ENCODE assay signal across 18 mouse cellular contexts in genomic region chr5:34279214-34279613, GRCm38 (mm10).
DNase-seq lines count a peak whose midpoint lies in the region; ATAC-seq lines count a peak whose summit lies in the region.
"Had no signal": no experiment of that assay in that cellular context is flagged by ENCODE, and none has a peak within 500 bp of the region (broad histone marks: within the 10 kb centered on the region; RNA-seq: fewer than 3 reads in every experiment).

No protein-coding gene starts in this region.

- peak; percentile 9 for DNase-seq in cerebellum, adult 11 months
- no peak for DNase-seq in cerebellum, adult 8-10 months
- no peak for DNase-seq in frontal cortex, postnatal 14 days (ENCODE audit: low spot score in 2 of 2)
- DNase-seq in brain, adult 2 months (ENCODE audit: low read depth, low spot score) = peak; percentile 75
- DNase-seq: adrenal gland, adult 8-10 months; adrenal gland, postnatal 14 days; adrenal gland, postnatal 36 days; B cell, adult 2 months; cerebellum, adult 11-12 months; cerebellum, adult 9-10 months; cerebellum, postnatal 10 days; embryo, embryonic 11 days had no signal

- ATAC-seq in frontal cortex, adult (ENCODE audit: low TSS enrichment) = peak; percentile 38; the same call in 1 of the 2 replicates
- ATAC-seq: activated CD4-positive, CD25-positive, alpha-beta regulatory T cell, adult 4 months; CD4-positive, CD25-positive, alpha-beta regulatory T cell, adult 4 months; forebrain, embryonic 14.5 days; forebrain, embryonic 16.5 days; Patski had no signal

Comparison
In these comparisons a context has a peak if more than half of its experiments do, and no peak if none do; other contexts are left out.
1. DNase-seq: peak in cerebellum, adult 11 months (single experiment) and brain, adult 2 months (single experiment); none in cerebellum, adult 8-10 months (single experiment) and frontal cortex, postnatal 14 days (0 of 2).